Mouse (Mus musculus): ENCODE measurements at regions not wholly inside any gene's neighbourhood (a gene's known extent, or its start where the extent isn't known, plus 50 kb on each side); places are given as distances from the start of the nearest gene placed in this dataset.

GRCm38 (mm10) chr3:138630231-138630630, 104.3 kb downstream of the Eif4e start:
- TF ChIP-seq CTCF (IDR thresholded peaks at IDR 0.05; ENCODE audit: low read depth, low read length) = no peak
- TF ChIP-seq EP300 (IDR thresholded peaks at IDR 0.05; ENCODE audit: insufficient read depth, low read depth, low read length) = no peak
- no peak for TF ChIP-seq POLR2A (IDR thresholded peaks at IDR 0.05; ENCODE audit: insufficient read depth, low read length)

Measured in ES-Bruce4 (cell line).